ENCODE assay signal across 7 mouse cellular contexts in genomic region chr4:155208613-155209012, GRCm38 (mm10). TPM values are rescaled to one million over a fixed set of nuclear protein-coding genes. Genes with fewer than 3 reads are reported as not detected.
DNase-seq lines count a peak whose midpoint lies in the region; ATAC-seq and TF ChIP-seq lines count a peak whose summit lies in the region.

No protein-coding gene starts in this region.

- no peaks in the 10 kb centered on the region for H3K9me3 ChIP-seq in heart, postnatal 0 days (replicated peaks; ENCODE audit: control insufficient read depth, low read length)
- no peaks in the 10 kb centered on the region for H3K9me3 ChIP-seq in midbrain, embryonic 12.5 days
- no peaks in the 10 kb centered on the region for H3K9me3 ChIP-seq in midbrain, embryonic 16.5 days (replicated peaks; ENCODE audit: control insufficient read depth, low read length, poor library complexity, severe bottlenecking)
- H3K9me3 ChIP-seq in hindbrain, embryonic 14.5 days (ENCODE audit: control insufficient read depth, low read length), result no peaks in the 10 kb centered on the region
- no peaks in the 10 kb centered on the region for H3K9me3 ChIP-seq in stomach, postnatal 0 days (ENCODE audit: control insufficient read depth, low read length)

- peak overlapping the region; percentile 9; the same call in 1 of the 2 replicates for H3K27ac ChIP-seq in heart, postnatal 0 days (ENCODE audit: low read depth)
- 0 out of 2 replicates have a peak overlapping the region, but pooled peaks have one; percentile 17 for H3K27ac ChIP-seq in midbrain, embryonic 12.5 days (replicated peaks)
- no peak overlapping the region for H3K27ac ChIP-seq in midbrain, embryonic 16.5 days (ENCODE audit: low read length)
- H3K27ac ChIP-seq in hindbrain, embryonic 14.5 days, result 0 out of 2 replicates have a peak overlapping the region, but pooled peaks have one; percentile 26
- H3K27ac ChIP-seq in stomach, postnatal 0 days (replicated peaks), result peak overlapping the region; percentile 71

- ATAC-seq in heart, postnatal 0 days (ENCODE audit: insufficient read depth, low read depth), result no peak
- ATAC-seq in midbrain, embryonic 12.5 days (ENCODE audit: low FRiP score, low read depth), result no peak
- no peak for ATAC-seq in midbrain, embryonic 16.5 days
- ATAC-seq in hindbrain, embryonic 14.5 days (ENCODE audit: low FRiP score), result no peak
- ATAC-seq in stomach, postnatal 0 days (ENCODE audit: low FRiP score, low TSS enrichment), result no peak

- DNase-seq in heart, postnatal 0 days (ENCODE audit: low spot score), result no peak
- no peak for DNase-seq in heart, postnatal 14 days
- no peak for DNase-seq in hindbrain, embryonic 14.5 days (ENCODE audit: low spot score)
- DNase-seq in stomach, postnatal 0 days (ENCODE audit: low spot score), result no peak
- DNase-seq in thymus, postnatal 10 days (ENCODE audit: low spot score in 2 of 2), result no peak

- no peak for TF ChIP-seq CTCF in heart, postnatal 0 days (IDR thresholded peaks at IDR 0.05; ENCODE audit: low read depth)
- TF ChIP-seq CTCF in stomach, postnatal 0 days (IDR thresholded peaks at IDR 0.05; ENCODE audit: low read depth), result no peak

- H3K27me3 ChIP-seq in heart, postnatal 0 days (ENCODE audit: control insufficient read depth, insufficient read depth, low read length), result no peaks in the 10 kb centered on the region
- H3K27me3 ChIP-seq in midbrain, embryonic 12.5 days, result no peaks in the 10 kb centered on the region
- no peaks in the 10 kb centered on the region for H3K27me3 ChIP-seq in midbrain, embryonic 16.5 days (ENCODE audit: control insufficient read depth, insufficient read depth, low read depth, low read length)
- H3K27me3 ChIP-seq in hindbrain, embryonic 14.5 days (ENCODE audit: control insufficient read depth, insufficient read depth, low read length), result no peaks in the 10 kb centered on the region
- H3K27me3 ChIP-seq in stomach, postnatal 0 days (ENCODE audit: control insufficient read depth, insufficient read depth, low read length), result no peaks in the 10 kb centered on the region

- peaks cover 12% of the 10 kb centered on the region for H3K36me3 ChIP-seq in heart, postnatal 0 days (replicated peaks; ENCODE audit: control insufficient read depth, insufficient read depth, low read length)
- no peaks in the 10 kb centered on the region for H3K36me3 ChIP-seq in midbrain, embryonic 12.5 days
- H3K36me3 ChIP-seq in midbrain, embryonic 16.5 days (ENCODE audit: control insufficient read depth, insufficient read depth, low read length), result no peaks in the 10 kb centered on the region
- no peaks in the 10 kb centered on the region for H3K36me3 ChIP-seq in hindbrain, embryonic 14.5 days (replicated peaks; ENCODE audit: control insufficient read depth, insufficient read depth)
- peaks cover 4% of the 10 kb centered on the region; the same call in 1 of the 2 replicates for H3K36me3 ChIP-seq in stomach, postnatal 0 days (ENCODE audit: control insufficient read depth, insufficient read depth, low read length)

- intact Hi-C loops in heart, postnatal 14 days (cut with DNase I), result no loop called here

- no peak overlapping the region for H3K9ac ChIP-seq in heart, postnatal 0 days (replicated peaks; ENCODE audit: low read depth, low read length)
- no peak overlapping the region for H3K9ac ChIP-seq in midbrain, embryonic 12.5 days (replicated peaks)
- no peak overlapping the region for H3K9ac ChIP-seq in midbrain, embryonic 16.5 days (ENCODE audit: low read depth, low read length)
- no peak overlapping the region for H3K9ac ChIP-seq in hindbrain, embryonic 14.5 days
- H3K9ac ChIP-seq in stomach, postnatal 0 days (ENCODE audit: low read length), result no peak overlapping the region

- peaks cover 74% of the 10 kb centered on the region for H3K4me1 ChIP-seq in heart, postnatal 0 days (ENCODE audit: control insufficient read depth, insufficient read depth)
- H3K4me1 ChIP-seq in midbrain, embryonic 12.5 days, result peaks cover 46% of the 10 kb centered on the region
- peaks cover 14% of the 10 kb centered on the region for H3K4me1 ChIP-seq in midbrain, embryonic 16.5 days (ENCODE audit: control insufficient read depth, insufficient read depth, low read length)
- peaks cover 49% of the 10 kb centered on the region for H3K4me1 ChIP-seq in hindbrain, embryonic 14.5 days (replicated peaks; ENCODE audit: control insufficient read depth, insufficient read depth, low read length)
- peaks cover 24% of the 10 kb centered on the region for H3K4me1 ChIP-seq in stomach, postnatal 0 days (replicated peaks; ENCODE audit: control insufficient read depth, insufficient read depth)

- H3K4me3 ChIP-seq in heart, postnatal 0 days (ENCODE audit: low read depth, low read length), result no peak overlapping the region
- H3K4me3 ChIP-seq in midbrain, embryonic 12.5 days, result no peak overlapping the region
- H3K4me3 ChIP-seq in midbrain, embryonic 16.5 days (ENCODE audit: low read depth, low read length), result no peak overlapping the region
- H3K4me3 ChIP-seq in hindbrain, embryonic 14.5 days (replicated peaks; ENCODE audit: low read length), result no peak overlapping the region
- no peak overlapping the region for H3K4me3 ChIP-seq in stomach, postnatal 0 days (ENCODE audit: low read depth, low read length)

- 65% methylated on average over 7 of the region's 7 CpGs for WGBS in heart, postnatal 0 days
- 67% methylated on average over 7 of the region's 7 CpGs for WGBS in midbrain, embryonic 12.5 days
- WGBS in midbrain, embryonic 16.5 days, result 65% methylated on average over 7 of the region's 7 CpGs
- WGBS in hindbrain, embryonic 14.5 days, result 40% methylated on average over 7 of the region's 7 CpGs
- 54% methylated on average over 7 of the region's 7 CpGs for WGBS in stomach, postnatal 0 days

- TF ChIP-seq EP300 in heart, postnatal 0 days (IDR thresholded peaks at IDR 0.05; ENCODE audit: low read depth), result no peak
- TF ChIP-seq EP300 in stomach, postnatal 0 days (optimal IDR thresholded peaks at IDR 0.05), result no peak

- no peak overlapping the region for H3K4me2 ChIP-seq in heart, postnatal 0 days (ENCODE audit: low read depth, low read length)
- no peak overlapping the region for H3K4me2 ChIP-seq in midbrain, embryonic 12.5 days (replicated peaks)
- H3K4me2 ChIP-seq in midbrain, embryonic 16.5 days (ENCODE audit: low read length), result no peak overlapping the region
- H3K4me2 ChIP-seq in hindbrain, embryonic 14.5 days (replicated peaks), result no peak overlapping the region
- H3K4me2 ChIP-seq in stomach, postnatal 0 days (replicated peaks; ENCODE audit: low read depth), result no peak overlapping the region

RNA-seq across cellular contexts. Expression of gene Ski, which starts 13.8 kb away (rescaled TPM):
- 53.2 and 60.6 TPM in 2 replicates for total RNA-seq in heart, postnatal 0 days (2014; rRNA removed; ENCODE audit: low replicate concordance)
- polyA plus RNA-seq in heart, postnatal 0 days (2015; fragmentation: Nextera tagmentation; extraction: Ambion mirVana), result 7.7 and 9.3 TPM in 2 replicates
- 10 to 100 TPM; 65.0 to 65.3 TPM for total RNA-seq in heart, postnatal 14 days (2021)
- 11.2 and 12.2 TPM in 2 replicates for polyA plus RNA-seq in midbrain, embryonic 12.5 days (2016; fragmentation: Nextera tagmentation; extraction: Ambion mirVana)
- 9.6 and 10.1 TPM in 2 replicates for polyA plus RNA-seq in midbrain, embryonic 16.5 days (2015; fragmentation: Nextera tagmentation; extraction: Ambion mirVana)
- 15.1 and 15.6 TPM in 2 replicates for polyA plus RNA-seq in hindbrain, embryonic 14.5 days (2014; fragmentation: Nextera tagmentation; extraction: Ambion mirVana)
- polyA plus RNA-seq in stomach, postnatal 0 days (2015; fragmentation: Nextera tagmentation; extraction: Ambion mirVana), result 9.7 and 10.8 TPM in 2 replicates

RNA-seq across cellular contexts. Expression of gene Faap20, which starts 41.0 kb away (rescaled TPM):
- total RNA-seq in heart, postnatal 0 days (2014; rRNA removed; ENCODE audit: low replicate concordance), result 45.8 and 69.2 TPM in 2 replicates
- polyA plus RNA-seq in heart, postnatal 0 days (2015; fragmentation: Nextera tagmentation; extraction: Ambion mirVana), result 48.1 and 51.0 TPM in 2 replicates
- 10 to 100 TPM; 19.0 to 19.6 TPM for total RNA-seq in heart, postnatal 14 days (2021)
- polyA plus RNA-seq in midbrain, embryonic 12.5 days (2016; fragmentation: Nextera tagmentation; extraction: Ambion mirVana), result 102 TPM in 2 replicates
- 69.8 and 70.1 TPM in 2 replicates for polyA plus RNA-seq in midbrain, embryonic 16.5 days (2015; fragmentation: Nextera tagmentation; extraction: Ambion mirVana)
- 69.0 and 76.0 TPM in 2 replicates for polyA plus RNA-seq in hindbrain, embryonic 14.5 days (2014; fragmentation: Nextera tagmentation; extraction: Ambion mirVana)
- 43.5 and 46.3 TPM in 2 replicates for polyA plus RNA-seq in stomach, postnatal 0 days (2015; fragmentation: Nextera tagmentation; extraction: Ambion mirVana)
